Mouse (Mus musculus) megakaryocyte progenitor cell, adult 5-6 weeks (primary cell): ENCODE data around the gene Sgms1. TPM values are rescaled to one million over a fixed set of nuclear protein-coding genes. Genes with fewer than 3 reads are reported as not detected.
A peak's percentile ranks its signal among the peaks of the same experiment; 100 is the strongest.

Source experiments
- ATAC-seq: replicated peaks from 2 replicates; pipeline ENCODE4 v1.8.0; 2016; ENCODE audit warnings: mild to moderate bottlenecking, moderate TSS enrichment, inconsistent platforms; ENCODE audit not compliant: poor library complexity
- total RNA-seq, 2 experiments: library from RNA; stranded (forward) in 1 of 2; stranded (reverse) in 1 of 2; fragments of 157-497, 149-512 nt in 1 of 2; fragments of 200-1000 nt in 1 of 2; gene quantifications; 2 replicates each; pipeline versions ENCODE4 v1.2.3 to v1.2.4; 2015 to 2017

Gene Sgms1
- total RNA-seq (2015) (15.9 and 24.8 TPM in 2 replicates), total RNA-seq (2017) (16.4 and 21.5 TPM in 2 replicates)

- ATAC-seq: peak; percentile 71
Observed at GRCm38 (mm10) chr19:32389001-32389871, at the start of gene Sgms1. Gene Sgms1 (minus strand): TSS chr19:32389714.

- no peak for ATAC-seq
Observed at GRCm38 (mm10) chr19:32425856-32426255, 36.3 kb upstream of the Sgms1 start.

GRCm38 (mm10) chr19:32424706-32425105, 35.2 kb upstream of the Sgms1 start:
- no peak for ATAC-seq

GRCm38 (mm10) chr19:32419069-32419468, 29.6 kb upstream of the Sgms1 start:
- no peak for ATAC-seq

GRCm38 (mm10) chr19:32416692-32417317, 27.3 kb upstream of the Sgms1 start:
- ATAC-seq: peak; percentile 88

GRCm38 (mm10) chr19:32409603-32410360, 20.3 kb upstream of the Sgms1 start:
- ATAC-seq: 0 out of 2 replicates have a peak, but pooled peaks have one; percentile 31

GRCm38 (mm10) chr19:32406717-32407116, 17.2 kb upstream of the Sgms1 start:
- ATAC-seq: peak; percentile 59

GRCm38 (mm10) chr19:32404386-32404785, 14.9 kb upstream of the Sgms1 start:
- no peak for ATAC-seq

GRCm38 (mm10) chr19:32403834-32404233, 14.3 kb upstream of the Sgms1 start:
- no peak for ATAC-seq

GRCm38 (mm10) chr19:32398491-32398890, 9.0 kb upstream of the Sgms1 start:
- ATAC-seq: no peak

GRCm38 (mm10) chr19:32396303-32396702, 6.8 kb upstream of the Sgms1 start:
- no peak for ATAC-seq

- no peak for ATAC-seq
Observed at GRCm38 (mm10) chr19:32394825-32395224, 5.3 kb upstream of the Sgms1 start.

GRCm38 (mm10) chr19:32393758-32394450, 4.4 kb upstream of the Sgms1 start:
- ATAC-seq: no peak

- no peak for ATAC-seq
Observed at GRCm38 (mm10) chr19:32393092-32393745, 3.7 kb upstream of the Sgms1 start.

GRCm38 (mm10) chr19:32391441-32391840, 1.9 kb upstream of the Sgms1 start:
- no peak for ATAC-seq

GRCm38 (mm10) chr19:32390116-32390515, 602 bp upstream of the Sgms1 start:
- ATAC-seq: no peak

- ATAC-seq: peak; percentile 76
Observed at GRCm38 (mm10) chr19:32388191-32388921, 1.2 kb downstream of the Sgms1 start.

GRCm38 (mm10) chr19:32387403-32388190, 1.9 kb downstream of the Sgms1 start:
- ATAC-seq: 0 out of 2 replicates have a peak, but pooled peaks have one; percentile 7
